Mouse (Mus musculus): Measurements from ENCODE around the gene Vamp4.
"Not testable (repeated sequence)": the region's sequence is repeated elsewhere in the genome, so short reads cannot be mapped to it uniquely, and the experiment has no call there.

The Vamp4 gene

GRCm38 (mm10) chr1:162589443-162589842, 19.1 kb downstream of the Vamp4 start:
- DNase-seq (ENCODE audit: low read depth, low spot score), result no peak

- DNase-seq (ENCODE audit: low read depth, low spot score), result no peak
These were observed 20.2 kb downstream of the Vamp4 start for GRCm38 (mm10) chr1:162590415-162590997.

GRCm38 (mm10) chr1:162597379-162598102, 27.2 kb downstream of the Vamp4 start:
- no peak for DNase-seq (ENCODE audit: low read depth, low spot score)

GRCm38 (mm10) chr1:162599617-162600016, 29.3 kb downstream of the Vamp4 start:
- DNase-seq (ENCODE audit: low read depth, low spot score), result no peak

- DNase-seq (ENCODE audit: low read depth, low spot score), result no peak
These were observed 31.0 kb downstream of the Vamp4 start for GRCm38 (mm10) chr1:162601288-162601687.

- no peak for DNase-seq (ENCODE audit: low read depth, low spot score)
These were observed 37.8 kb downstream of the Vamp4 start for GRCm38 (mm10) chr1:162608127-162608526.

- no peak for DNase-seq (ENCODE audit: low read depth, low spot score)
These were observed 39.4 kb downstream of the Vamp4 start for GRCm38 (mm10) chr1:162609633-162610250.

- no peak for DNase-seq (ENCODE audit: low read depth, low spot score)
These were observed 40.9 kb downstream of the Vamp4 start for GRCm38 (mm10) chr1:162611191-162611590.

GRCm38 (mm10) chr1:162615511-162615910, 45.2 kb downstream of the Vamp4 start:
- DNase-seq (ENCODE audit: low read depth, low spot score), result peak; percentile 71

GRCm38 (mm10) chr1:162620487-162620886, 50.2 kb downstream of the Vamp4 start:
- peak; percentile 43 for DNase-seq (ENCODE audit: low read depth, low spot score)

- DNase-seq (ENCODE audit: low read depth, low spot score), result no peak
These were observed 53.6 kb downstream of the Vamp4 start for GRCm38 (mm10) chr1:162623895-162624294.

GRCm38 (mm10) chr1:162625229-162625628, 54.9 kb downstream of the Vamp4 start:
- DNase-seq (ENCODE audit: low read depth, low spot score), result no peak

- not testable (repeated sequence) for DNase-seq (ENCODE audit: low read depth, low spot score)
These were observed 57.5 kb downstream of the Vamp4 start for GRCm38 (mm10) chr1:162627821-162628220.

- not testable (repeated sequence) for DNase-seq (ENCODE audit: low read depth, low spot score)
These were observed 58.0 kb downstream of the Vamp4 start for GRCm38 (mm10) chr1:162628326-162628725.

GRCm38 (mm10) chr1:162635291-162635931, 65.1 kb downstream of the Vamp4 start:
- not testable (repeated sequence) for DNase-seq (ENCODE audit: low read depth, low spot score)

- no peak for DNase-seq (ENCODE audit: low read depth, low spot score)
These were observed 66.2 kb downstream of the Vamp4 start for GRCm38 (mm10) chr1:162636516-162636915.

- no peak for DNase-seq (ENCODE audit: low read depth, low spot score)
These were observed 68.2 kb downstream of the Vamp4 start for GRCm38 (mm10) chr1:162638535-162638934.

GRCm38 (mm10) chr1:162639051-162639750, 68.9 kb downstream of the Vamp4 start, which contains the start of gene Myoc:
Gene Myoc, plus strand, starts transcription at chr1:162639155.
- DNase-seq (ENCODE audit: low read depth, low spot score), result no peak

GRCm38 (mm10) chr1:162639861-162640260, 69.5 kb downstream of the Vamp4 start:
- DNase-seq (ENCODE audit: low read depth, low spot score), result no peak

- no peak for DNase-seq (ENCODE audit: low read depth, low spot score)
These were observed 72.3 kb downstream of the Vamp4 start for GRCm38 (mm10) chr1:162642591-162642990.

GRCm38 (mm10) chr1:162643752-162644151, 73.4 kb downstream of the Vamp4 start:
- peak; percentile 17 for DNase-seq (ENCODE audit: low read depth, low spot score)
